Mouse (Mus musculus): ENCODE measurements around the gene Fras1. TPM values are rescaled to one million over a fixed set of nuclear protein-coding genes. Genes with fewer than 3 reads are reported as not detected.

The Fras1 gene
- total RNA-seq, 2 experiments from 2014 or later, result 17.5 to 20.3 TPM

Other genes with a start within 250 kb of the Fras1 start
- gene Cnot6l, start 209.8 kb upstream of the Fras1 start, total RNA-seq (2021), result 10 to 100 TPM; 63.3 to 80.5 TPM
- gene Mrpl1, start 164.5 kb upstream of the Fras1 start, total RNA-seq (2021), result 10 to 100 TPM; 15.0 to 15.3 TPM

All from layer of hippocampus, postnatal 10 days (tissue).